Mouse (Mus musculus): ENCODE data around the gene Acot11. TPM values are rescaled to one million over a fixed set of nuclear protein-coding genes. Genes with fewer than 3 reads are reported as not detected.

Gene Acot11
- polyA plus RNA-seq (2011; ENCODE audit: insufficient read length, low read depth, missing spikeins): 3.9 and 4.8 TPM in 2 replicates

GRCm38 (mm10) chr4:106804910-106805274, at the start of gene Acot11:
Gene Acot11 (minus strand): TSS chr4:106804998.
- Histone ChIP-seq H3K4me1 (ENCODE audit: control insufficient read depth, insufficient read depth, low read length) (no peaks in the 10 kb centered on the region), H3K27ac (ENCODE audit: insufficient read depth, low read length) (no peak within 1 kb of the TSS), H3K4me3 (ENCODE audit: insufficient read depth, low read length) (no peak within 1 kb of the TSS)
- no peak for TF ChIP-seq CTCF (IDR thresholded peaks at IDR 0.05; ENCODE audit: borderline replicate concordance, insufficient read depth, low read length)
- TF ChIP-seq POLR2A (IDR thresholded peaks at IDR 0.05; ENCODE audit: low read depth, low read length): no peak

GRCm38 (mm10) chr4:106848290-106849092, 43.7 kb upstream of the Acot11 start:
- TF ChIP-seq POLR2A (IDR thresholded peaks at IDR 0.05; ENCODE audit: low read depth, low read length) (no peak; the same call in 1 of the 2 replicates), CTCF (IDR thresholded peaks at IDR 0.05; ENCODE audit: borderline replicate concordance, insufficient read depth, low read length) (no peak)
- H3K4me3 ChIP-seq (ENCODE audit: insufficient read depth, low read length): no peak overlapping the region
- H3K4me1 ChIP-seq (ENCODE audit: control insufficient read depth, insufficient read depth, low read length): peaks cover 8% of the 10 kb centered on the region
- H3K27ac ChIP-seq (ENCODE audit: insufficient read depth, low read length): peak overlapping the region; percentile 71

GRCm38 (mm10) chr4:106847591-106848289, 42.9 kb upstream of the Acot11 start:
- no peak overlapping the region for H3K4me3 ChIP-seq (ENCODE audit: insufficient read depth, low read length)
- peak overlapping the region; percentile 77 for H3K27ac ChIP-seq (ENCODE audit: insufficient read depth, low read length)
- peaks cover 8% of the 10 kb centered on the region for H3K4me1 ChIP-seq (ENCODE audit: control insufficient read depth, insufficient read depth, low read length)
- TF ChIP-seq CTCF (IDR thresholded peaks at IDR 0.05; ENCODE audit: borderline replicate concordance, insufficient read depth, low read length): no peak
- peak; percentile 53 for TF ChIP-seq POLR2A (IDR thresholded peaks at IDR 0.05; ENCODE audit: low read depth, low read length)

- Histone ChIP-seq H3K4me3 (ENCODE audit: insufficient read depth, low read length) (no peak overlapping the region), H3K4me1 (ENCODE audit: control insufficient read depth, insufficient read depth, low read length) (peaks cover 13% of the 10 kb centered on the region), H3K27ac (ENCODE audit: insufficient read depth, low read length) (no peak overlapping the region)
- TF ChIP-seq POLR2A (IDR thresholded peaks at IDR 0.05; ENCODE audit: low read depth, low read length) (no peak), CTCF (IDR thresholded peaks at IDR 0.05; ENCODE audit: borderline replicate concordance, insufficient read depth, low read length) (no peak)
These were observed 37.8 kb upstream of the Acot11 start for GRCm38 (mm10) chr4:106842561-106842960.

GRCm38 (mm10) chr4:106841856-106842255, 37.1 kb upstream of the Acot11 start:
- H3K27ac ChIP-seq (ENCODE audit: insufficient read depth, low read length): peak overlapping the region; percentile 46
- H3K4me3 ChIP-seq (ENCODE audit: insufficient read depth, low read length): no peak overlapping the region
- no peak for TF ChIP-seq POLR2A (IDR thresholded peaks at IDR 0.05; ENCODE audit: low read depth, low read length)
- no peak for TF ChIP-seq CTCF (IDR thresholded peaks at IDR 0.05; ENCODE audit: borderline replicate concordance, insufficient read depth, low read length)
- H3K4me1 ChIP-seq (ENCODE audit: control insufficient read depth, insufficient read depth, low read length): peaks cover 12% of the 10 kb centered on the region

- H3K4me3 ChIP-seq (ENCODE audit: insufficient read depth, low read length): no peak overlapping the region
- H3K27ac ChIP-seq (ENCODE audit: insufficient read depth, low read length): peak overlapping the region; percentile 46
- TF ChIP-seq CTCF (IDR thresholded peaks at IDR 0.05; ENCODE audit: borderline replicate concordance, insufficient read depth, low read length): no peak
- TF ChIP-seq POLR2A (IDR thresholded peaks at IDR 0.05; ENCODE audit: low read depth, low read length): no peak
- H3K4me1 ChIP-seq (ENCODE audit: control insufficient read depth, insufficient read depth, low read length): peaks cover 12% of the 10 kb centered on the region
These were observed 36.5 kb upstream of the Acot11 start for GRCm38 (mm10) chr4:106841303-106841702.

DNA sequence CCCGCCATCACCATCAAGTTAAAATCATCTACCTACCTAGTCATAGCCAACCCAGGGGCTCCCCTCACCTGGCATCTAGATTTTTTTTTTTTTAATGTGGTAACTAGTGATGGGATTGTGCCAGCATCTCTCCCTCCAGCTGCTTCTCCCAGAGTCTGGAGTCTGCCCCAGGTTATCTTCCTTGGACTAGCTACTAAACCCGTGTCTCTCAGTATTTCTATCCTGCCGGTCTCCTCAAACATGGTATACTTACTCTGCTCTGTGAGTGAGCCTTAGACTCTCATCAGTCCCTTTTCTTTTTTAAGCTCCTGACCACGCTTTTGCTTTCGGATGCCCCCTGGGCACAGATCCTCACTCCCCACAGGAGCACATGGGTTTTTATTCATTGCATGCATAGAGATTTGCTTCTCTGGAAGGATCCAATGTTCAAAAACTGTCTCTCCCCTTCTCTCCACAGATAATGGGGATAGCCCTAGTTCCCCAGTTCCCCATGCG, 35.9 kb upstream of the Acot11 start:
- Histone ChIP-seq H3K27ac (ENCODE audit: insufficient read depth, low read length) (peak overlapping the region; percentile 90), H3K4me3 (ENCODE audit: insufficient read depth, low read length) (peak overlapping the region; percentile 46; the same call in 1 of the 2 replicates), H3K4me1 (ENCODE audit: control insufficient read depth, insufficient read depth, low read length) (peaks cover 12% of the 10 kb centered on the region)
- TF ChIP-seq POLR2A (IDR thresholded peaks at IDR 0.05; ENCODE audit: low read depth, low read length) (no peak), CTCF (IDR thresholded peaks at IDR 0.05; ENCODE audit: borderline replicate concordance, insufficient read depth, low read length) (no peak)

GRCm38 (mm10) chr4:106839964-106840611, 35.3 kb upstream of the Acot11 start:
- H3K27ac ChIP-seq (ENCODE audit: insufficient read depth, low read length): peak overlapping the region; percentile 97
- H3K4me3 ChIP-seq (ENCODE audit: insufficient read depth, low read length): peak overlapping the region; percentile 50
- H3K4me1 ChIP-seq (ENCODE audit: control insufficient read depth, insufficient read depth, low read length): peaks cover 12% of the 10 kb centered on the region
- TF ChIP-seq CTCF (IDR thresholded peaks at IDR 0.05; ENCODE audit: borderline replicate concordance, insufficient read depth, low read length) (no peak), POLR2A (IDR thresholded peaks at IDR 0.05; ENCODE audit: low read depth, low read length) (peak; percentile 44)

- Histone ChIP-seq H3K27ac (ENCODE audit: insufficient read depth, low read length) (peak overlapping the region; percentile 97), H3K4me1 (ENCODE audit: control insufficient read depth, insufficient read depth, low read length) (peaks cover 12% of the 10 kb centered on the region), H3K4me3 (ENCODE audit: insufficient read depth, low read length) (peak overlapping the region; percentile 50)
- TF ChIP-seq POLR2A (IDR thresholded peaks at IDR 0.05; ENCODE audit: low read depth, low read length) (peak; percentile 68), CTCF (IDR thresholded peaks at IDR 0.05; ENCODE audit: borderline replicate concordance, insufficient read depth, low read length) (no peak)
These were observed 34.5 kb upstream of the Acot11 start for GRCm38 (mm10) chr4:106839254-106839834.

Measured in embryonic fibroblast, embryonic 13.5 days (primary cell).